Mouse (Mus musculus) cerebellum, postnatal 10 days (tissue): ENCODE results near the gene Prkcq.

Experiments used
- DNase-seq, 2 experiments: peaks; one replicate each; pipeline ENCODE4 v3.0.0; 2021; ENCODE audit warnings: mixed read lengths in 2 of 2

Gene Prkcq

DNA sequence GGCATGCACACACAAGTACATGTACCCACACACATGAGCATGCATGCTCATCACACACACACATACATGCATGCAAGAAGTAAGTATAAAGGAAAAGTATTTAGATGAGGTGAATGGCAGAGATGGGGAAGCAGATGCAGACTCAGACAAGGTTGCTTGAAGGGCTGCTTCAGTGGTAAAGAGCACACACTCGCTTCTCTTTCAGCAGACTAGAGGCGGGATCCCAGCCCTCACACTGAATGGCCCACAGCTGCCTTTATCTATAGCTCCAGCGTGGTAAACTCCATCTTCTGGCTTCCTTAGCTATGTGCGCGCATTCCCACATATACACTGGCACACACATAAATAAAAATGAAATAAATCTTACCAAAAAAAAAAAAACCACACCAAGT lies 53.6 kb downstream of the Prkcq start:
- no peak for DNase-seq

DNA sequence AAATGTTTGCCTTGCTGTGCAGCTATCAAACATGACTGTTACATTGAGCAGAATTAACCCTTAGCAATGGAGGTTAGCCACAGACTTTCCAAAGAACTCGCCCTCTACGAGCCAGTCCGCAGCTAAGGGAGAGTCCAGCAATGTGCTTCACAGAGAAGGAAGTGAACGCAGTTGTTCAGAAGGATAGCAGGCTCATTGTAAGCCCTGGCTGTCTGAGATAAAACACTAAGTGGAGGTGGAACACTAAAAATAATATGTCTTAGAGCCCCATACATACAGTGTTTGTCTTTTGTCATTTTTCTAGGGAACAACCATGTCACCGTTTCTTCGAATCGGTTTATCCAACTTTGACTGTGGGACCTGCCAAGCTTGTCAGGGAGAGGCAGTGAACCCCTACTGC lies 54.6 kb downstream of the Prkcq start:
- no peak for DNase-seq

DNA sequence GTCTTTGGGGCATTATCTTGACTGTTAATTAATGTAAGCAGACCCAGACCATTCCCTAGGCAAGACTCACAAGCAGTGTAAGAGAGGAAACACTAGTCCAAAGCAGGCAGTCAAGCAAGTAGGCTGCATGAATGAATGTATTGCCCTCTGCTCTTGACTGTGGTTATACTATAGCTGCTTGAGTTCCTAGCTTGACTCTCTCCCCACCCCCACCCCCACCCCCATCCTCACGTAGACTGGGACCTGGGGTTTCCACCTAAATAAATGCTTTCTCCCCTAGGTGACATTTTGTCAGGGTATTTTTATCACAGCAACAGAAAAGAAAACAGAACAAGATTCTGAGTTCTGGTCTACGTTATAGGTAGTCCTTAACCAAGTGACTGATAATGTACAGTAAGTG lies 57.2 kb downstream of the Prkcq start:
- DNase-seq: no peak

- no peak for DNase-seq
These were observed 59.2 kb downstream of the Prkcq start for GRCm38 (mm10) chr2:11231118-11231517.

- no peak for DNase-seq
These were observed 60.1 kb downstream of the Prkcq start for GRCm38 (mm10) chr2:11231988-11232387.

- DNase-seq: no peak
These were observed 66.3 kb downstream of the Prkcq start for GRCm38 (mm10) chr2:11238254-11238653.

- DNase-seq: no peak
These were observed 67.6 kb downstream of the Prkcq start for GRCm38 (mm10) chr2:11239523-11239922.

- DNase-seq: no peak
These were observed 74.0 kb downstream of the Prkcq start for GRCm38 (mm10) chr2:11245926-11246325.

- DNase-seq: peak; percentile 49 to 58
These were observed 82.0 kb downstream of the Prkcq start for GRCm38 (mm10) chr2:11253945-11254344.

- no peak for DNase-seq
These were observed 82.5 kb downstream of the Prkcq start for GRCm38 (mm10) chr2:11254446-11254845.

DNA sequence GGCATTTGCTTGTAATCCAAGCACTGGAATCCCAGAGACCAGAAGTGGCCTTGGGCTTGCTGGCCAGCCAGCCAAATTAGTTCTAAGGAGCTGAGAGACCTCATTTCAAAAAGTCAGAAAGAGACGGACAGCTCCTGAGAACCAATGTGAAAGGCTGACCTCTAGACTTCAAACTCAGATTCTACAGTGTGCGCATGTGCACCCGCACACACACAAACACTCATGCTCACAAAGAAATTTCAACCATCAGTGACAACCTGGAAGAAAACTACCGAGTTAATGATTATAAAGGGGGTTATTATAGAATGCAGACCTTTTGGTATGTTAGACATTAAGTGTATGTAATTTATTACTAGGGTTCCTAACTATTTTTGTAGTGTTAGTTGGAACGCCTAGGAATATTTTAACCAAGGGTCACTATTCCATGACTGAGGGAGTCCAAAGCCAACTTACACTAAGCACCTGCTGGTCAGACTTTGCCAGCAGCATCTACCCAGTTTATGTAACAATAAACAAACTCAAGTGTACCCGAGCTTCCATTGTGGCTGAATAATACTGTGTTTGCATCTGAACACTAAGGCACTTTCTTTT lies 85.4 kb downstream of the Prkcq start:
- DNase-seq: no peak

GRCm38 (mm10) chr2:11258181-11258580 lies 86.3 kb downstream of the Prkcq start:
- DNase-seq: no peak

DNA sequence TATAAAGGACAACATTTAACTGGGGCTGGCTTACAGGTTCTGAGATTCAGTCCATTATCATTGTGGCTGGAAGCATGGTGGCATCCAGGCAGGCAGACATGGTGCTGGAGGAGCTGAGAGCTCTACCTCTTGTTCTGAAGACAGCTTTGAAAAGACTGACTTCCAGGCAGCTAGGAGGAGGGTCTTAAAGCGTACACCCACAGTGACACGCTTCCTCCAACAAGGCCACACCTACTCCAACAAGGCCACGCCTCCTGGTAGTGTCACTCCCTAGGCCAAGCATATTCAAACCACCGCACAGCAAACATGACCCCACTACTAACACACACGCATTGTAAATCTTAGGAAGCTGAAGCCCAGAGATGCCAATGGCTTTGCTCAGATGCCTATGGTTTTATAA lies 87.5 kb downstream of the Prkcq start:
- DNase-seq: no peak

DNA sequence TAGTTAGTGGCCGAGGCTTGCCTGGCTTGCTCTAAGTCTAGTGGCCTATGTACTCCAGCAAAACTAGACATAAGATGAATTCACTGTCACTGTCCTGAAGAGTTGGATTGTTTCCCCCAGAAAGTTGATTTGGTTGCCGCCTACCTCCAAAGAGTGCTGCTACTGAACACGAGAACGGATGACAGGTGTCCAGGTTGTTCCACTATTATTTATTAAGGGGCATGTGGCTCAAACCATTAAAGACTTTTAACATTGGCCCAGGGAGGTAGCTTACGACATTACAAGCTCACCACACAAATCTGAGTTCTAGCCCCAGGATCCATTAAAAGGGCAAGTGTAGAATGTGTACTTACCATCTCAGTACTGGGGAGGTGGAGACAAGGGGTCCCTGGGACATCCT lies 92.9 kb downstream of the Prkcq start:
- no peak for DNase-seq

- DNase-seq: peak; percentile 3 to 6
These were observed 93.5 kb downstream of the Prkcq start for GRCm38 (mm10) chr2:11265455-11265854.

GRCm38 (mm10) chr2:11266294-11266693 lies 94.4 kb downstream of the Prkcq start:
- peak; percentile 16 to 17 for DNase-seq

GRCm38 (mm10) chr2:11278965-11279364 lies 107.1 kb downstream of the Prkcq start:
- DNase-seq: peak; percentile 42 to 46

GRCm38 (mm10) chr2:11280247-11280646 lies 108.3 kb downstream of the Prkcq start:
- no peak for DNase-seq

- peak in 1 of 2 experiments; percentile 7 for DNase-seq
These were observed 116.1 kb downstream of the Prkcq start for GRCm38 (mm10) chr2:11287834-11288530.

GRCm38 (mm10) chr2:11288531-11288846 lies 116.6 kb downstream of the Prkcq start:
- DNase-seq: peak; percentile 90 to 93

- no peak for DNase-seq
These were observed 119.0 kb downstream of the Prkcq start for GRCm38 (mm10) chr2:11290931-11291330.

- DNase-seq: no peak
These were observed 119.9 kb downstream of the Prkcq start for GRCm38 (mm10) chr2:11291570-11292405.

DNA sequence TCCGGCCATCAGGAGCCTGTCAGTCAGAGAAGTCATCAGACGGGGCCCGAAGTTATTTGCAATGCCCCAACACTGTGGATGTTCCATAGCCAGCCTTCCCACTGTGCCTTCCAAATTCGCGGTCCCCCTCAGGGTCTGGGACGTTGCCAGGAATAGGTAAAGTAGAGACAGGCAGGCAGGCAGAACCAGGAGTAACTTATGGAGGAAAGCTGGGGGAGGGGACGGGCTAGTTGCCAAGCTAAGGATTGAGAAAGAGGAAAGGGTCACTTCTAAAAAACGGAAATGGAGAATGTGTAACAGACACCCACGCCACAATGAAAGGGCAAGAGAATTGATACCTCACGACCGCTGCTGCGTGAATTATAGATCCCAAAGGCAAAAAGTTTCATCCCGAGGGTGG lies 121.2 kb downstream of the Prkcq start:
- peak; percentile 9 to 13 for DNase-seq

- no peak for DNase-seq
These were observed 122.8 kb downstream of the Prkcq start for GRCm38 (mm10) chr2:11294643-11295191.
